Comparison of ENCODE assay signal across 18 mouse cellular contexts in the genomic region with DNA sequence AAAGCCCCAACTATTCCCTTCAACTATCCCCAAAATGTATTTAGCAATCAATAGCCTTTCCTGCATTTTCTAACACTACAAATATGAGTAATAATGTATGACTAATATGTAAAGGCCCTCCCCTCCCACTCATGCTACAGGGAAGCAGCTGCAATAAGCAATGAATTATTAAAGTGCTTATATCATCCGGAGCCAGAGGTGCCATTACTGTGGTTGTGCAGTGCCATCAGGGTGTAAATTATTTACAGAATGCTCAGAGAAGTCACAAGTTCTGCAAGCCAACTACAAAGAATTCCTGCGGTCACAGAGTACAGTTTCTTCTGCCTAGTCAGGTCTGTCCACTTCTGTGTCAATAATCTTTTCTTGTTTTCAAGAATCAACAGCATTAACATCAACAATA. TPM values are rescaled to one million over a fixed set of nuclear protein-coding genes. Genes with fewer than 3 reads are reported as not detected.
DNase-seq lines count a peak whose midpoint lies in the region; ATAC-seq and TF ChIP-seq lines count a peak whose summit lies in the region.
"Had no signal": no experiment of that assay in that cellular context is flagged by ENCODE, and none has a peak within 500 bp of the region (broad histone marks: within the 10 kb centered on the region; RNA-seq: fewer than 3 reads in every experiment).

No protein-coding gene starts in this region.

- no peak for TF ChIP-seq CTCF in bone marrow macrophage, adult 2 months (IDR thresholded peaks at IDR 0.05; ENCODE audit: low read depth, low read length)
- no peak for TF ChIP-seq CTCF in kidney, postnatal 0 days (IDR thresholded peaks at IDR 0.05; ENCODE audit: low read depth)

- WGBS in midbrain, embryonic 14.5 days: 68% methylated on average over 2 of the region's 2 CpGs
- 79% methylated on average over 2 of the region's 2 CpGs for WGBS in midbrain, embryonic 15.5 days
- 63% methylated on average over 2 of the region's 2 CpGs for WGBS in kidney, postnatal 0 days

- TF ChIP-seq POLR2A in bone marrow macrophage, adult 2 months (IDR thresholded peaks at IDR 0.05; ENCODE audit: borderline replicate concordance, low read depth, low read length): no peak

- H3K9me3 ChIP-seq in midbrain, embryonic 14.5 days (ENCODE audit: control insufficient read depth, low read length): no peaks in the 10 kb centered on the region
- no peaks in the 10 kb centered on the region for H3K9me3 ChIP-seq in midbrain, embryonic 15.5 days
- H3K9me3 ChIP-seq in kidney, postnatal 0 days (replicated peaks; ENCODE audit: low read length): no peaks in the 10 kb centered on the region
- H3K9me3 ChIP-seq: embryonic facial prominence, embryonic 15.5 days; forebrain, embryonic 13.5 days; midbrain, embryonic 13.5 days had no signal

- peaks cover 7% of the 10 kb centered on the region; the same call in 1 of the 2 replicates for H3K4me1 ChIP-seq in midbrain, embryonic 14.5 days (ENCODE audit: control insufficient read depth, insufficient read depth, low read length)
- peaks cover 8% of the 10 kb centered on the region; the same call in 1 of the 2 replicates for H3K4me1 ChIP-seq in midbrain, embryonic 15.5 days
- peaks cover 27% of the 10 kb centered on the region for H3K4me1 ChIP-seq in bone marrow macrophage, adult 2 months (ENCODE audit: control insufficient read depth, insufficient read depth, low read length)
- H3K4me1 ChIP-seq in kidney, postnatal 0 days (replicated peaks; ENCODE audit: insufficient read depth, low read length): no peaks in the 10 kb centered on the region; the same call in 1 of the 2 replicates
- H3K4me1 ChIP-seq: embryonic facial prominence, embryonic 15.5 days; forebrain, embryonic 13.5 days had no signal

- H3K9ac ChIP-seq in midbrain, embryonic 14.5 days (replicated peaks; ENCODE audit: low read length): no peak overlapping the region
- no peak overlapping the region for H3K9ac ChIP-seq in midbrain, embryonic 15.5 days
- H3K9ac ChIP-seq in kidney, postnatal 0 days (ENCODE audit: low read depth, low read length): no peak overlapping the region
- H3K9ac ChIP-seq: embryonic facial prominence, embryonic 15.5 days; forebrain, embryonic 13.5 days; liver, embryonic 14.5 days; midbrain, embryonic 13.5 days had no signal

- no peak overlapping the region for H3K4me3 ChIP-seq in midbrain, embryonic 14.5 days (replicated peaks; ENCODE audit: low read depth, low read length)
- H3K4me3 ChIP-seq in midbrain, embryonic 15.5 days: no peak overlapping the region
- H3K4me3 ChIP-seq in bone marrow macrophage, adult 2 months (ENCODE audit: insufficient read depth, low read length): no peak overlapping the region
- no peak overlapping the region for H3K4me3 ChIP-seq in kidney, postnatal 0 days (replicated peaks; ENCODE audit: low read depth, low read length)
- H3K4me3 ChIP-seq: embryonic facial prominence, embryonic 15.5 days; forebrain, embryonic 13.5 days; midbrain, embryonic 13.5 days had no signal

- peaks cover 11% of the 10 kb centered on the region for H3K36me3 ChIP-seq in midbrain, embryonic 14.5 days (ENCODE audit: control insufficient read depth, insufficient read depth, low read length)
- H3K36me3 ChIP-seq in midbrain, embryonic 15.5 days (replicated peaks): peaks cover 2% of the 10 kb centered on the region; the same call in 1 of the 2 replicates
- 0 out of 2 replicates have a peak, but pooled peaks cover 6% of the 10 kb centered on the region for H3K36me3 ChIP-seq in kidney, postnatal 0 days (ENCODE audit: insufficient read depth, low read length)

- no peak overlapping the region for H3K4me2 ChIP-seq in midbrain, embryonic 14.5 days (ENCODE audit: low read length)
- no peak overlapping the region for H3K4me2 ChIP-seq in midbrain, embryonic 15.5 days
- no peak overlapping the region for H3K4me2 ChIP-seq in kidney, postnatal 0 days (ENCODE audit: low read length)
- H3K4me2 ChIP-seq: embryonic facial prominence, embryonic 15.5 days; forebrain, embryonic 13.5 days; heart, embryonic 11.5 days; midbrain, embryonic 13.5 days had no signal

- no peaks in the 10 kb centered on the region for H3K27me3 ChIP-seq in midbrain, embryonic 14.5 days (ENCODE audit: control insufficient read depth, insufficient read depth, low read length)
- no peaks in the 10 kb centered on the region for H3K27me3 ChIP-seq in midbrain, embryonic 15.5 days (replicated peaks)
- no peaks in the 10 kb centered on the region for H3K27me3 ChIP-seq in kidney, postnatal 0 days (ENCODE audit: insufficient read depth, low read length)
- H3K27me3 ChIP-seq: embryonic facial prominence, embryonic 15.5 days; forebrain, embryonic 13.5 days; midbrain, embryonic 13.5 days had no signal

- DNase-seq in midbrain, embryonic 14.5 days: peak; percentile 41
- DNase-seq in kidney, postnatal 0 days (ENCODE audit: low spot score): peak; percentile 19
- DNase-seq in retina, postnatal 1 day: peak; percentile 25
- DNase-seq in spleen, postnatal 14 days (ENCODE audit: low spot score in 2 of 2): no peak
- no peak for DNase-seq in frontal cortex, postnatal 10 days (ENCODE audit: low spot score in 2 of 2)
- DNase-seq in left cerebral cortex, postnatal 14 days (ENCODE audit: low spot score in 2 of 2): no peak
- DNase-seq: adrenal gland, postnatal 36 days; cerebellum, postnatal 14 days; embryo, embryonic 11 days had no signal

- ATAC-seq in midbrain, embryonic 14.5 days (ENCODE audit: low FRiP score, low TSS enrichment): no peak
- ATAC-seq in midbrain, embryonic 15.5 days (replicated peaks): no peak
- 0 out of 2 replicates have a peak, but pooled peaks have one; percentile 49 for ATAC-seq in kidney, postnatal 0 days (replicated peaks; ENCODE audit: low FRiP score, low read depth)
- ATAC-seq: activated CD4-positive, CD25-positive, alpha-beta regulatory T cell, adult 4 months; forebrain, embryonic 13.5 days; hindbrain, embryonic 16.5 days; midbrain, embryonic 13.5 days had no signal

- H3K27ac ChIP-seq in midbrain, embryonic 14.5 days (replicated peaks; ENCODE audit: low read depth, low read length): no peak overlapping the region
- no peak overlapping the region for H3K27ac ChIP-seq in midbrain, embryonic 15.5 days
- H3K27ac ChIP-seq in bone marrow macrophage, adult 2 months (ENCODE audit: insufficient read depth, low read depth, low read length): peak overlapping the region; percentile 28
- H3K27ac ChIP-seq in kidney, postnatal 0 days: 0 out of 2 replicates have a peak overlapping the region, but pooled peaks have one; percentile 13
- H3K27ac ChIP-seq: embryonic facial prominence, embryonic 15.5 days; forebrain, embryonic 13.5 days; liver, embryonic 14.5 days; midbrain, embryonic 13.5 days had no signal

- intact Hi-C loops in left cerebral cortex, postnatal 14 days (cut with DNase I): no loop called here

RNA-seq across cellular contexts. Expression of gene Lrig2, which starts 10.8 kb away (rescaled TPM):
- polyA plus RNA-seq in midbrain, embryonic 14.5 days (2014; fragmentation: Nextera tagmentation; extraction: Ambion mirVana): 30.3 and 44.8 TPM in 2 replicates
- 34.8 and 36.8 TPM in 2 replicates for polyA plus RNA-seq in midbrain, embryonic 15.5 days (2015; fragmentation: Nextera tagmentation; extraction: Ambion mirVana)
- polyA plus RNA-seq in bone marrow macrophage, adult 2 months (2012; ENCODE audit: insufficient read depth, insufficient read length, missing spikeins): 9.2 and 12.7 TPM in 2 replicates
- 11.2 and 11.5 TPM in 2 replicates for polyA plus RNA-seq in kidney, postnatal 0 days (2015; fragmentation: Nextera tagmentation; extraction: Ambion mirVana)
- total RNA-seq in left cerebral cortex, postnatal 14 days (2021): 10 to 100 TPM; 24.1 to 24.2 TPM

Comparison
In these comparisons a context has a peak if more than half of its experiments do, and no peak if none do; other contexts are left out.
1. DNase-seq: peak in midbrain, embryonic 14.5 days (single experiment), kidney, postnatal 0 days (single experiment) and retina, postnatal 1 day (single experiment); none in spleen, postnatal 14 days (0 of 2), frontal cortex, postnatal 10 days (0 of 2) and left cerebral cortex, postnatal 14 days (0 of 2).
2. H3K27ac ChIP-seq: peak in bone marrow macrophage, adult 2 months (single experiment) and kidney, postnatal 0 days (single experiment); none in midbrain, embryonic 14.5 days (single experiment) and midbrain, embryonic 15.5 days (single experiment).